Mouse (Mus musculus) ES-Bruce4 (cell line): ENCODE measurements around the gene Rassf8.

Experiments
- CTCF ChIP-seq: IDR thresholded peaks from one replicate; pipeline ENCODE4 v1.8.1; 2011; ENCODE audit warnings: low read depth, low read length
- EP300 ChIP-seq: IDR thresholded peaks from 2 replicates; pipeline ENCODE4 v1.6.1; 2011; ENCODE audit warnings: low read depth, low read length; ENCODE audit not compliant: insufficient read depth

GRCm38 (mm10) chr6:145710797-145711196 is 35.8 kb upstream of the Rassf8 start:
- TF ChIP-seq CTCF (no peak), EP300 (no peak)
